Mouse (Mus musculus): ENCODE results near the gene Arhgap9. TPM values are rescaled to one million over a fixed set of nuclear protein-coding genes. Genes with fewer than 3 reads are reported as not detected.

Arhgap9 gene
- polyA plus RNA-seq, 1 experiment from 2014 or later, result 2.6 TPM

GRCm38 (mm10) chr10:127371023-127371422 lies 49.3 kb downstream of the Arhgap9 start:
- H3K27ac ChIP-seq (ENCODE audit: low read length), result no peak overlapping the region
- H3K36me3 ChIP-seq (ENCODE audit: insufficient read depth, low read length), result no peaks in the 10 kb centered on the region
- no peak overlapping the region for H3K4me2 ChIP-seq (replicated peaks; ENCODE audit: low read depth, low read length)
- peaks cover 5% of the 10 kb centered on the region; the same call in 1 of the 2 replicates for H3K4me1 ChIP-seq (ENCODE audit: insufficient read depth, low read length)
- H3K9ac ChIP-seq (replicated peaks; ENCODE audit: low read length), result no peak overlapping the region
- H3K9me3 ChIP-seq (ENCODE audit: low read length), result no peaks in the 10 kb centered on the region
- 69% methylated on average over 2 of the region's 2 CpGs for WGBS
- ATAC-seq (ENCODE audit: low FRiP score, low TSS enrichment), result no peak
- H3K4me3 ChIP-seq (ENCODE audit: low read length), result no peak overlapping the region
- no peaks in the 10 kb centered on the region for H3K27me3 ChIP-seq (ENCODE audit: insufficient read depth, low read length)

GRCm38 (mm10) chr10:127377700-127378099 lies 55.9 kb downstream of the Arhgap9 start:
- ATAC-seq (ENCODE audit: low FRiP score, low TSS enrichment), result no peak
- no peak overlapping the region for H3K4me3 ChIP-seq (ENCODE audit: low read length)
- no peak overlapping the region for H3K27ac ChIP-seq (ENCODE audit: low read length)
- 63% methylated on average over 3 of the region's 3 CpGs for WGBS
- H3K9me3 ChIP-seq (ENCODE audit: low read length), result no peaks in the 10 kb centered on the region
- H3K4me1 ChIP-seq (ENCODE audit: insufficient read depth, low read length), result peaks cover 12% of the 10 kb centered on the region
- H3K9ac ChIP-seq (replicated peaks; ENCODE audit: low read length), result no peak overlapping the region
- no peaks in the 10 kb centered on the region for H3K27me3 ChIP-seq (ENCODE audit: insufficient read depth, low read length)
- H3K36me3 ChIP-seq (ENCODE audit: insufficient read depth, low read length), result no peaks in the 10 kb centered on the region
- no peak overlapping the region for H3K4me2 ChIP-seq (replicated peaks; ENCODE audit: low read depth, low read length)

Other genes starting within 250 kb of the Arhgap9 start
- 0.04 and 0.09 TPM in 2 replicates for gene Agap2, start 246.7 kb upstream of the Arhgap9 start, polyA plus RNA-seq (2015; fragmentation: Nextera tagmentation; extraction: Ambion mirVana)
- gene Os9, start 200.8 kb upstream of the Arhgap9 start, polyA plus RNA-seq (2015; fragmentation: Nextera tagmentation; extraction: Ambion mirVana), result 106 and 110 TPM in 2 replicates
- gene B4galnt1, start 156.7 kb upstream of the Arhgap9 start, polyA plus RNA-seq (2015; fragmentation: Nextera tagmentation; extraction: Ambion mirVana), result 7.2 and 10.1 TPM in 2 replicates
- gene Slc26a10, start 141.3 kb upstream of the Arhgap9 start, polyA plus RNA-seq (2015; fragmentation: Nextera tagmentation; extraction: Ambion mirVana), result 2.7 and 4.4 TPM in 2 replicates
- gene Arhgef25, start 131.9 kb upstream of the Arhgap9 start, polyA plus RNA-seq (2015; fragmentation: Nextera tagmentation; extraction: Ambion mirVana), result 47.8 and 53.8 TPM in 2 replicates
- 115 and 125 TPM in 2 replicates for gene Dtx3, start 126.2 kb upstream of the Arhgap9 start, polyA plus RNA-seq (2015; fragmentation: Nextera tagmentation; extraction: Ambion mirVana)
- gene Pip4k2c, start 110.4 kb upstream of the Arhgap9 start, polyA plus RNA-seq (2015; fragmentation: Nextera tagmentation; extraction: Ambion mirVana), result 50.9 and 52.2 TPM in 2 replicates
- gene Kif5a, start 58.6 kb upstream of the Arhgap9 start, polyA plus RNA-seq (2015; fragmentation: Nextera tagmentation; extraction: Ambion mirVana), result 0.76 and 1.7 TPM in 2 replicates
- gene Dctn2, start 55.6 kb upstream of the Arhgap9 start, polyA plus RNA-seq (2015; fragmentation: Nextera tagmentation; extraction: Ambion mirVana), result 206 and 212 TPM in 2 replicates
- 13.3 and 14.8 TPM in 2 replicates for gene Mbd6, start 32.9 kb upstream of the Arhgap9 start, polyA plus RNA-seq (2015; fragmentation: Nextera tagmentation; extraction: Ambion mirVana)
- 115 and 123 TPM in 2 replicates for gene Mars, start 10.2 kb upstream of the Arhgap9 start, polyA plus RNA-seq (2015; fragmentation: Nextera tagmentation; extraction: Ambion mirVana)
- 7.5 and 9.5 TPM in 2 replicates for gene Gli1, start 20.0 kb downstream of the Arhgap9 start, polyA plus RNA-seq (2015; fragmentation: Nextera tagmentation; extraction: Ambion mirVana)
- gene Inhbe, start 32.4 kb downstream of the Arhgap9 start, polyA plus RNA-seq (2015; fragmentation: Nextera tagmentation; extraction: Ambion mirVana), result 0.08 TPM in 1 of 2 replicates, not detected in the other
- 0.09 and 0.24 TPM in 2 replicates for gene Inhbc, start 48.5 kb downstream of the Arhgap9 start, polyA plus RNA-seq (2015; fragmentation: Nextera tagmentation; extraction: Ambion mirVana)
- 28.1 and 29.0 TPM in 2 replicates for gene R3hdm2, start 58.4 kb downstream of the Arhgap9 start, polyA plus RNA-seq (2015; fragmentation: Nextera tagmentation; extraction: Ambion mirVana)
- gene Stac3, start 179.7 kb downstream of the Arhgap9 start, polyA plus RNA-seq (2015; fragmentation: Nextera tagmentation; extraction: Ambion mirVana), result 0.85 and 1.9 TPM in 2 replicates
- 74.4 and 77.3 TPM in 2 replicates for gene Ndufa4l2, start 193.0 kb downstream of the Arhgap9 start, polyA plus RNA-seq (2015; fragmentation: Nextera tagmentation; extraction: Ambion mirVana)
- gene Shmt2, start 200.5 kb downstream of the Arhgap9 start, polyA plus RNA-seq (2015; fragmentation: Nextera tagmentation; extraction: Ambion mirVana), result 119 and 123 TPM in 2 replicates
- 1.8 and 2.3 TPM in 2 replicates for gene Nxph4, start 212.6 kb downstream of the Arhgap9 start, polyA plus RNA-seq (2015; fragmentation: Nextera tagmentation; extraction: Ambion mirVana)

All from kidney, embryonic 16.5 days (tissue).